Comparison of ENCODE assay signal across 8 mouse cellular contexts in the genomic region with DNA sequence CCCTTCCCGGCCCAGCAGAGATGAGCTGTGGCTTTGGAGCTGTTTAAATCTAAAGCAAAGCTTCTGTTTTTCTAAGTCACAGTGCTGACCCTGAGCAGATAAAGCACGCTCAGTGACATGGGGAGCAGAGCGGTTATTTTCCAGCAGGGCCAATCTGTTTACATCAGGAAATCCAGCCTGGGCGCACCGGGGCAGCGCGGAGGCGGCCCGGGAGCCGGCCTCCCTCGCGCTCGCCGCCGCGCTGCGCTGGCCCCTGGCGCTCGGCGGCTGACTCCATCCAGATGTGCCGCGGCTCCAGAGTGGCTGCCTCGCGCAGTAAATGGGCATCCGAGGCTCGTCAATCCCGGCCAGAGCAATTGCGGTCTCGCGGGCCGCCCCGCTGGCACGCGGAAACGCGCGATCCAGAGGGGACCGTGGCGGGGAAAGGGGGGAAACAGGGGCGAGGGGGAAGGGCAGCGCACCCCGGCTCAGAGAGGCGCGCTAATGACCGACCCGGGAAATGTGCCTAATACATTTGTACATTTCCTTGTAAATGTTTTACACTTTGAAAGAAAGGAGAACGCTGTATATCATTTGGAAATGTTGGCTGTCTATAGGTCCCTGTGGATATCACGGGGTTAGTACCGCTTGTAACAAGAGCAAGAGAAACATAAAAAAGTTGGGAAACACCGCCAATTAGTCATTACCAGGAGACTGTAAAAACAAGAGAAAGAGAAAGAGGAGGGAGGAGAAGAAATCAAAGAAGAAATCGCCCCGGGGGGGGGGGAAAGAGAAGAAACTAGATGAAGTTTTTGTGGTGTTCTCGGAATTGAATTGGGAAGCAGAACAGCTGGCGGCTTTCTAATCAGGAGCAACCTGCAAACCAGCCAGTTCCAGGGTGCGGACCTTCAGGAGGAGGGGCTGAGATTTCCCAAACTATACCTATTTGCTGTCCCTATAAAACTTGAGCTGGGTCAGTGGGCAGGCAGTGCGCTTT.
A peak's percentile ranks its signal among the peaks of the same experiment; 100 is the strongest.
DNase-seq lines count a peak whose midpoint lies in the region; ATAC-seq and TF ChIP-seq lines count a peak whose summit lies in the region.

No protein-coding gene starts in this region.

- peak overlapping the region; percentile 95 for H3K4me2 ChIP-seq in hindbrain, embryonic 15.5 days
- H3K4me2 ChIP-seq in neural tube, embryonic 13.5 days, result peak overlapping the region; percentile 89

- H3K4me3 ChIP-seq in gastrocnemius, adult 2 months, result peak overlapping the region; percentile 75
- peak overlapping the region; percentile 55 for H3K4me3 ChIP-seq in hindbrain, embryonic 15.5 days
- H3K4me3 ChIP-seq in liver, adult 2 months (ENCODE audit: insufficient read depth, low read depth, low read length), result peak overlapping the region; percentile 22; the same call in 1 of the 2 replicates
- peak overlapping the region; percentile 53 for H3K4me3 ChIP-seq in neural tube, embryonic 13.5 days

- no peaks in the 10 kb centered on the region for H3K79me2 ChIP-seq in liver, adult 2 months (ENCODE audit: control insufficient read depth, insufficient read depth, low read length)

- ATAC-seq in hindbrain, embryonic 15.5 days (ENCODE audit: low FRiP score, low read depth), result peak; percentile 93
- ATAC-seq in neural tube, embryonic 13.5 days (ENCODE audit: low read depth), result peak; percentile 93

- no peaks in the 10 kb centered on the region for H3K36me3 ChIP-seq in hindbrain, embryonic 15.5 days
- H3K36me3 ChIP-seq in liver, adult 2 months (ENCODE audit: control insufficient read depth, insufficient read depth, low read length), result no peaks in the 10 kb centered on the region
- no peaks in the 10 kb centered on the region for H3K36me3 ChIP-seq in neural tube, embryonic 13.5 days

- WGBS in hindbrain, embryonic 15.5 days, result 1% methylated on average over 56 of the region's 56 CpGs
- 3% methylated on average over 56 of the region's 56 CpGs for WGBS in liver, adult 2 months
- WGBS in neural tube, embryonic 13.5 days, result 1% methylated on average over 56 of the region's 56 CpGs

- intact Hi-C loops in gastrocnemius, adult 2 months (cut with DNase I), result no loop called here

- no peaks in the 10 kb centered on the region for H3K27me3 ChIP-seq in hindbrain, embryonic 15.5 days
- H3K27me3 ChIP-seq in liver, adult 2 months (ENCODE audit: control insufficient read depth, insufficient read depth, low read length), result no peaks in the 10 kb centered on the region; the same call in 1 of the 2 replicates
- peaks cover 25% of the 10 kb centered on the region for H3K27me3 ChIP-seq in neural tube, embryonic 13.5 days

- H3K9ac ChIP-seq in hindbrain, embryonic 15.5 days, result peak overlapping the region; percentile 36
- H3K9ac ChIP-seq in liver, adult 2 months (ENCODE audit: low read depth, low read length), result peak overlapping the region; percentile 38; the same call in 1 of the 2 replicates
- H3K9ac ChIP-seq in neural tube, embryonic 13.5 days, result peak overlapping the region; percentile 72

- peaks cover 11% of the 10 kb centered on the region for H3K4me1 ChIP-seq in hindbrain, embryonic 15.5 days (replicated peaks)
- H3K4me1 ChIP-seq in liver, adult 2 months (ENCODE audit: control insufficient read depth, insufficient read depth, low read length), result no peaks in the 10 kb centered on the region
- H3K4me1 ChIP-seq in neural tube, embryonic 13.5 days (replicated peaks), result peaks cover 13% of the 10 kb centered on the region

- peak; percentile 60 for DNase-seq in Muller cell, postnatal 12 days (ENCODE audit: inconsistent ontology term)
- peak; percentile 61 to 63 for DNase-seq in adrenal gland, postnatal 36 days
- peak; percentile 63 for DNase-seq in gastrocnemius, adult 2 months
- DNase-seq in liver, adult 2 months (ENCODE audit: extremely low read depth, low read depth, low spot score), result peak; percentile 24
- no peak for DNase-seq in spleen, postnatal 10 days (ENCODE audit: low spot score in 2 of 2)
- no peak for DNase-seq in cerebellum, adult 9-11 months

- TF ChIP-seq CTCF in gastrocnemius, adult 2 months (IDR thresholded peaks at IDR 0.05), result no peak
- no peak for TF ChIP-seq CTCF in liver, adult 2 months (IDR thresholded peaks at IDR 0.05; ENCODE audit: low read depth, low read length)

- H3K27ac ChIP-seq in gastrocnemius, adult 2 months, result peak overlapping the region; percentile 83
- H3K27ac ChIP-seq in hindbrain, embryonic 15.5 days (replicated peaks), result 0 out of 2 replicates have a peak overlapping the region, but pooled peaks have one; percentile 3
- peak overlapping the region; percentile 47; the same call in 1 of the 2 replicates for H3K27ac ChIP-seq in liver, adult 2 months (replicated peaks; ENCODE audit: insufficient read depth, low read depth, low read length)
- 0 out of 2 replicates have a peak overlapping the region, but pooled peaks have one; percentile 14 for H3K27ac ChIP-seq in neural tube, embryonic 13.5 days (replicated peaks)

- TF ChIP-seq POLR2A in liver, adult 2 months (IDR thresholded peaks at IDR 0.05; ENCODE audit: extremely low read depth, insufficient read depth, low read length), result no peak

- no peaks in the 10 kb centered on the region for H3K9me3 ChIP-seq in hindbrain, embryonic 15.5 days
- no peaks in the 10 kb centered on the region for H3K9me3 ChIP-seq in neural tube, embryonic 13.5 days

Comparison
In these comparisons a context has a peak if more than half of its experiments do, and no peak if none do; other contexts are left out.
1. DNase-seq: peak in Muller cell, postnatal 12 days (single experiment), adrenal gland, postnatal 36 days (2 of 2), gastrocnemius, adult 2 months (single experiment) and liver, adult 2 months (single experiment); none in spleen, postnatal 10 days (0 of 2) and cerebellum, adult 9-11 months (single experiment).
2. H3K27ac ChIP-seq: peak in every context shown above with its lines; median percentile 83 in gastrocnemius, adult 2 months; 47 in liver, adult 2 months; 14 in neural tube, embryonic 13.5 days; 3 in hindbrain, embryonic 15.5 days.
3. H3K4me3 ChIP-seq: peak in every context shown above with its lines; median percentile 75 in gastrocnemius, adult 2 months; 55 in hindbrain, embryonic 15.5 days; 53 in neural tube, embryonic 13.5 days; 22 in liver, adult 2 months.
4. Peak in every context shown above with its lines, with median percentiles within 50 percentile points of each other: H3K9ac ChIP-seq.